Mouse (Mus musculus): ENCODE data around the gene Zfp775. TPM values are rescaled to one million over a fixed set of nuclear protein-coding genes. Genes with fewer than 3 reads are reported as not detected.
"Not testable (repeated sequence)": the region's sequence is repeated elsewhere in the genome, so short reads cannot be mapped to it uniquely, and the experiment has no call there.

Gene Zfp775
- total RNA-seq, 2 experiments from 2014 or later = 10.4 to 10.7 TPM

GRCm38 (mm10) chr6:48582037-48582436, 19.8 kb upstream of the Zfp775 start:
- no peak for DNase-seq
- intact Hi-C loops (cut with DNase I) = loop anchor here (2.0 to 5.0 kb wide), 4 partner anchors 35 to 190 kb away; partner anchors contain the start of gene Gimap3

- DNase-seq = no peak
- intact Hi-C loops (cut with DNase I) = no loop called here
Measured at GRCm38 (mm10) chr6:48589194-48589750, 12.6 kb upstream of the Zfp775 start, which contains the start of gene Gm45021. Gene Gm45021, plus strand, starts transcription at chr6:48589610.

- no peak for DNase-seq
- intact Hi-C loops (cut with DNase I) = no loop called here
Measured at GRCm38 (mm10) chr6:48591221-48591845, 10.5 kb upstream of the Zfp775 start.

- intact Hi-C loops (cut with DNase I) = no loop called here
- no peak for DNase-seq
Measured at GRCm38 (mm10) chr6:48591871-48592270, 10.0 kb upstream of the Zfp775 start.

GRCm38 (mm10) chr6:48593158-48594042, 8.5 kb upstream of the Zfp775 start, which contains the start of the genes Repin1 and Gm44965:
Gene Repin1, plus strand, starts transcription at chr6:48593883.
Gene Gm44965, plus strand, starts transcription at chr6:48593941.
- DNase-seq = peak; percentile 96
- intact Hi-C loops (cut with DNase I) = no loop called here

- peak in 1 of 2 experiments; percentile 28 for DNase-seq
- intact Hi-C loops (cut with DNase I) = no loop called here
Measured at GRCm38 (mm10) chr6:48594043-48594738, 7.7 kb upstream of the Zfp775 start.

GRCm38 (mm10) chr6:48595278-48595677, 6.6 kb upstream of the Zfp775 start:
- DNase-seq = no peak
- intact Hi-C loops (cut with DNase I) = no loop called here

GRCm38 (mm10) chr6:48596545-48597232, 5.2 kb upstream of the Zfp775 start:
- intact Hi-C loops (cut with DNase I) = no loop called here
- no peak for DNase-seq

GRCm38 (mm10) chr6:48597233-48597625, 4.6 kb upstream of the Zfp775 start:
- DNase-seq = no peak
- intact Hi-C loops (cut with DNase I) = no loop called here

GRCm38 (mm10) chr6:48600594-48600993, 1.3 kb upstream of the Zfp775 start:
- DNase-seq = no peak
- intact Hi-C loops (cut with DNase I) = no loop called here

GRCm38 (mm10) chr6:48602080-48602741, 348 bp downstream of the Zfp775 start:
- intact Hi-C loops (cut with DNase I) = no loop called here

GRCm38 (mm10) chr6:48608124-48608523, 6.3 kb downstream of the Zfp775 start:
- no peak for DNase-seq
- intact Hi-C loops (cut with DNase I) = no loop called here

More at GRCm38 (mm10) chr6:48602080-48602741, 348 bp downstream of the Zfp775 start:
- DNase-seq = no peak

GRCm38 (mm10) chr6:48609512-48609911, 7.6 kb downstream of the Zfp775 start:
- no peak for DNase-seq
- intact Hi-C loops (cut with DNase I) = no loop called here

GRCm38 (mm10) chr6:48610657-48611056, 8.8 kb downstream of the Zfp775 start:
- no peak for DNase-seq
- intact Hi-C loops (cut with DNase I) = no loop called here

GRCm38 (mm10) chr6:48613464-48613863, 11.6 kb downstream of the Zfp775 start:
- DNase-seq = no peak
- intact Hi-C loops (cut with DNase I) = no loop called here

- intact Hi-C loops (cut with DNase I) = no loop called here
- DNase-seq = no peak
Measured at GRCm38 (mm10) chr6:48614756-48615155, 12.9 kb downstream of the Zfp775 start.

- no peak for DNase-seq
- intact Hi-C loops (cut with DNase I) = no loop called here
Measured at GRCm38 (mm10) chr6:48620031-48620430, 18.2 kb downstream of the Zfp775 start.

GRCm38 (mm10) chr6:48622186-48622843, 20.5 kb downstream of the Zfp775 start:
- intact Hi-C loops (cut with DNase I); DNase-seq: not testable (repeated sequence)

- intact Hi-C loops (cut with DNase I) = no loop called here
- no peak for DNase-seq
Measured at GRCm38 (mm10) chr6:48623460-48623859, 21.6 kb downstream of the Zfp775 start.
